Mouse (Mus musculus) hindbrain, embryonic 14.5 days (tissue): ENCODE measurements around the gene Hoxc4. TPM values are rescaled to one million over a fixed set of nuclear protein-coding genes. Genes with fewer than 3 reads are reported as not detected.

Experiments
- ATAC-seq: fragments of 200-750 bp; cut with Nextera tagmentation; 2 replicates; pipeline ENCODE4 v1.8.0; 2017; ENCODE audit warnings: moderate number of reproducible peaks, mild to moderate bottlenecking, moderate TSS enrichment, moderate library complexity; ENCODE audit not compliant: low FRiP score
- DNase-seq: peaks from one replicate; pipeline ENCODE4 v3.0.0-alpha.2; 2015; ENCODE audit warnings: low spot score
- H3K27ac ChIP-seq: fragments of 300-500 bp; sonication (generic); 2 replicates; pipeline ENCODE4 v1.5.1; 2014; ENCODE audit warnings: mild to moderate bottlenecking, moderate library complexity
- H3K27me3 ChIP-seq: fragments of 300-500 bp; sonication (generic); 2 replicates; pipeline ENCODE4 v1.6.1; 2014; ENCODE audit warnings: mild to moderate bottlenecking, low read length, mixed read lengths; ENCODE audit not compliant: control insufficient read depth, insufficient read depth
- H3K36me3 ChIP-seq: fragments of 300-500 bp; sonication (generic); replicated peaks from 2 replicates; pipeline ENCODE4 v1.6.1; 2014; ENCODE audit not compliant: control insufficient read depth, insufficient read depth
- H3K4me1 ChIP-seq: fragments of 300-500 bp; sonication (generic); replicated peaks from 2 replicates; pipeline ENCODE4 v1.6.1; 2014; ENCODE audit warnings: antibody characterized with exemption, low read length, mixed read lengths; ENCODE audit not compliant: control insufficient read depth, insufficient read depth
- H3K4me2 ChIP-seq: fragments of 300-500 bp; sonication (generic); replicated peaks from 2 replicates; pipeline ENCODE4 v1.6.1; 2014; ENCODE audit warnings: mild to moderate bottlenecking, moderate library complexity
- H3K4me3 ChIP-seq: fragments of 300-500 bp; sonication (generic); replicated peaks from 2 replicates; pipeline ENCODE4 v1.5.1; 2014; ENCODE audit warnings: mild to moderate bottlenecking, low read length
- H3K9ac ChIP-seq: fragments of 300-500 bp; sonication (generic); 2 replicates; pipeline ENCODE4 v1.6.1; 2014
- H3K9me3 ChIP-seq: fragments of 300-500 bp; sonication (generic); 2 replicates; pipeline ENCODE4 v1.6.1; 2016; ENCODE audit warnings: low read length; ENCODE audit not compliant: control insufficient read depth
- WGBS: fragments of 180-500 bp; shearing (Covaris S2); extraction: QIAGEN DNeasy Blood & Tissue Kit; methylation state at CpG from one replicate; pipeline ENCODE4 v1.1.7; 2014; 5-methylcytosine and 5-hydroxymethylcytosine counted together
- polyA plus RNA-seq: library from polyadenylated mRNA; unstranded; fragments of >200 nt; fragmentation: Nextera tagmentation; extraction: Ambion mirVana; gene quantifications from 2 replicates; pipeline ENCODE4 v1.2.1, GENCODE M21; 2014

Gene Hoxc4
- polyA plus RNA-seq, 1 experiment from 2014 or later = 90.0 TPM

DNA sequence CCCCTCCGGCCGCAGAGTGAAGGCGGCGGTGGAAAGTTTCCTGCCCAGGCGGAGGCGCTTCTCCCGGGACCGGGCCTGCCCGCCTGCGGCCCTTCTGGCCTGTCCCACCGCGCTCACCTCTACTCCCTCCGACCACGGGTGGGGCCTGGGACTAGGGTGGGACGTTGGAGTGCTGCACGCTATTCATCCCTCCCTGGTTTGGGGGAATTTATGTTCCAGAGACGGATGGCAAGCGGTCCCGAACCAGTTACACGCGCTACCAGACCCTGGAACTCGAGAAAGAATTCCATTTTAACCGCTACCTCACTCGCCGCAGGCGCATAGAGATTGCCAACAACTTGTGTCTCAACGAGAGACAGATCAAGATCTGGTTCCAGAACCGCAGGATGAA is 3.7 kb upstream of the Hoxc4 start:
- Histone ChIP-seq H3K4me1 (0 out of 2 replicates have a peak, but pooled peaks cover 4% of the 10 kb centered on the region), H3K9me3 (no peaks in the 10 kb centered on the region), H3K36me3 (no peaks in the 10 kb centered on the region), H3K4me2 (peak overlapping the region; percentile 52), H3K9ac (peak overlapping the region; percentile 72), H3K4me3 (peak overlapping the region; percentile 37), H3K27me3 (peaks cover 98% of the 10 kb centered on the region), H3K27ac (peak overlapping the region; percentile 91)
- ATAC-seq = no peak
- no peak for DNase-seq
- WGBS = under 1% methylated on average over 28 of the region's 28 CpGs

DNA sequence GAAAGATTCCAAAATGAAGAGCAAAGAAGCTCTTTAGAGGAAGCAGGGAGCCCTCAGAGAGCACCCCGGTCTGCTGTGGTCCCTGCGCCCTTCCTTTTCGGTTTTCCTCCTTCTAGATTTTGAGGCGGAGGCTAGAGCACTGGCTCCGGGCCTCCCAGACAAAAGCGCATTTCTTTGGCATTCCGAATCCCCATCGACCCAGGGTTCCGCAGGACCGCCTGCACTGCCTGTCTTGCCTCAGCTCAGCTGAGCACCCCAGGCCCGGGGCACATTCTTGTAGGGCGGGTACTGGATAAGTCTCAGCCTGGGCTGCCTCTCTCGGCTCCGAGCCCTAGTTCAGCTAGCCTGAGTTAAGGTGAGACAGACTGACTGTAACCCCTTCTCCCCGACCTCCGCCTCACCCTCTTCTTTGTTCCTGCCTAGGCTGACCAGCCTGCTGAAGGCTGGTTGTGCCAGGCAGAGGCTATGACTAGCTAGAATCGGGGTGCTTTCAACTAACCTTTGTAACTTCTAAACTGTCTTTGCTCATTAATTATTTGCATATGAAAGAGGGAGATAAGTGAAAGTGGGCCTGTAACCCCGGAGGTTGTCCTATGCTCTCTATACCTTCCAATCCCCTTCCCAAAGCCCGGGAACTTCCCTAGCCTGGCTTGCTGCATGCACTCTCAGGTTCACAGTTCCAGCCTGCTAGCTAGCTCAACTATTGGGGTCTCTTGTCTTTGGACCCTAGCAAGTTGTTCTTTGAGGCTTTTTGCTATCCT is 3.1 kb upstream of the Hoxc4 start:
- Histone ChIP-seq H3K9me3 (no peaks in the 10 kb centered on the region), H3K36me3 (no peaks in the 10 kb centered on the region), H3K27ac (peak overlapping the region; percentile 91), H3K9ac (peak overlapping the region; percentile 72), H3K4me2 (peak overlapping the region; percentile 52), H3K4me3 (peak overlapping the region; percentile 37), H3K27me3 (peaks cover 98% of the 10 kb centered on the region), H3K4me1 (0 out of 2 replicates have a peak, but pooled peaks cover 4% of the 10 kb centered on the region)
- 2% methylated on average over 19 of the region's 19 CpGs for WGBS
- DNase-seq = no peak
- ATAC-seq = no peak

- H3K4me1 ChIP-seq = no peaks in the 10 kb centered on the region
- H3K4me2 ChIP-seq = peak overlapping the region; percentile 35
- peak; percentile 60; the same call in 1 of the 2 replicates for ATAC-seq
- no peaks in the 10 kb centered on the region for H3K36me3 ChIP-seq
- 2% methylated on average over 8 of the region's 8 CpGs for WGBS
- H3K27me3 ChIP-seq = peaks cover 100% of the 10 kb centered on the region
- DNase-seq = no peak
- H3K27ac ChIP-seq = no peak overlapping the region
- H3K9ac ChIP-seq = no peak overlapping the region
- H3K9me3 ChIP-seq = no peaks in the 10 kb centered on the region
- no peak overlapping the region; the same call in 1 of the 2 replicates for H3K4me3 ChIP-seq
These were observed 2.2 kb downstream of the Hoxc4 start for GRCm38 (mm10) chr15:103020899-103021418.

DNA sequence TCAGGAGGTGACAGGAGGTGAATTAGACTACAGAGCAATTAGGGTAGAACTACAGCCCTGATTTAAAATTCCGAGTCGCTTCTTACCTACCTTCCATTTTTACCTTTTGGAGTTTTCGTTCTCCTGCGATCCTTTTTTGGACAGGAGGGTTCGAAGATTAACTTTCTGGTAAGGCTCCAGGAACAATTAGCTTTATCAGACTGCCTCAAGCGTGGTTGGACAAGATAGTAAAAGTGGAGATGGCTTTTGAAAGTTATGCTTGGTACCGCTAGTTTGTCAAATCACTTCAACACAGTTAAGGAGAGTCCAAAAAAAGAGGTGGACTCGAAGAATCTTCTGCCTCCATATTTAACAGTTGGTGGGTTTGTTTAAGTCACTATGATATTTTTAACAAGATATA is 2.8 kb downstream of the Hoxc4 start:
- Histone ChIP-seq H3K4me2 (peak overlapping the region; percentile 35), H3K36me3 (no peaks in the 10 kb centered on the region), H3K9me3 (no peaks in the 10 kb centered on the region), H3K27me3 (peaks cover 100% of the 10 kb centered on the region), H3K9ac (no peak overlapping the region), H3K27ac (no peak overlapping the region), H3K4me1 (no peaks in the 10 kb centered on the region), H3K4me3 (no peak overlapping the region; the same call in 1 of the 2 replicates)
- ATAC-seq (no peak), DNase-seq (no peak)
- 9% methylated on average over 8 of the region's 8 CpGs for WGBS

DNA sequence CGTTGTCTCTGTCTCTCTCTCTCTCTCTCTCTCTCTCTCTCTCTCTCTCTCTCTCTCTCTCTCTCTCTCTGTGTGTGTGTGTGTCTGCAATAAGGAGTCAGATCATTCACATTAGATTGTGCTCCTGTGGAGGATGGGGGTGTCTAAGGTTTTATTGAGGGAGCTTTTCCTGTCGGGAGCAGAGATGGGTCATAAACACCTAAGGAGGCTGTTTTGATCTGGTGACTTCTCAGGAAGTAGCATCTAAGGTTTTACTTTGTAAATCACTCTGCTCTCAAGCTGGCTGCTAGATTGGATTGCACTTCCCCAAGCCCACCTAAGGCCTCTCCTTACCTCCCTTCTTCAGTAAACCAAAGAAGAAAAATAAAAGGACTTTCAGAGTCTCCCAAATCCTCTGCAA is 5.4 kb downstream of the Hoxc4 start:
- H3K9ac ChIP-seq = no peak overlapping the region
- DNase-seq (no peak), ATAC-seq (no peak)
- H3K9me3 ChIP-seq = no peaks in the 10 kb centered on the region
- H3K27me3 ChIP-seq = peaks cover 98% of the 10 kb centered on the region
- no peak overlapping the region for H3K4me3 ChIP-seq
- peak overlapping the region; percentile 51 for H3K4me2 ChIP-seq
- 1% methylated on average over 2 of the region's 2 CpGs for WGBS
- H3K36me3 ChIP-seq = no peaks in the 10 kb centered on the region
- no peak overlapping the region for H3K27ac ChIP-seq
- H3K4me1 ChIP-seq = no peaks in the 10 kb centered on the region

DNA sequence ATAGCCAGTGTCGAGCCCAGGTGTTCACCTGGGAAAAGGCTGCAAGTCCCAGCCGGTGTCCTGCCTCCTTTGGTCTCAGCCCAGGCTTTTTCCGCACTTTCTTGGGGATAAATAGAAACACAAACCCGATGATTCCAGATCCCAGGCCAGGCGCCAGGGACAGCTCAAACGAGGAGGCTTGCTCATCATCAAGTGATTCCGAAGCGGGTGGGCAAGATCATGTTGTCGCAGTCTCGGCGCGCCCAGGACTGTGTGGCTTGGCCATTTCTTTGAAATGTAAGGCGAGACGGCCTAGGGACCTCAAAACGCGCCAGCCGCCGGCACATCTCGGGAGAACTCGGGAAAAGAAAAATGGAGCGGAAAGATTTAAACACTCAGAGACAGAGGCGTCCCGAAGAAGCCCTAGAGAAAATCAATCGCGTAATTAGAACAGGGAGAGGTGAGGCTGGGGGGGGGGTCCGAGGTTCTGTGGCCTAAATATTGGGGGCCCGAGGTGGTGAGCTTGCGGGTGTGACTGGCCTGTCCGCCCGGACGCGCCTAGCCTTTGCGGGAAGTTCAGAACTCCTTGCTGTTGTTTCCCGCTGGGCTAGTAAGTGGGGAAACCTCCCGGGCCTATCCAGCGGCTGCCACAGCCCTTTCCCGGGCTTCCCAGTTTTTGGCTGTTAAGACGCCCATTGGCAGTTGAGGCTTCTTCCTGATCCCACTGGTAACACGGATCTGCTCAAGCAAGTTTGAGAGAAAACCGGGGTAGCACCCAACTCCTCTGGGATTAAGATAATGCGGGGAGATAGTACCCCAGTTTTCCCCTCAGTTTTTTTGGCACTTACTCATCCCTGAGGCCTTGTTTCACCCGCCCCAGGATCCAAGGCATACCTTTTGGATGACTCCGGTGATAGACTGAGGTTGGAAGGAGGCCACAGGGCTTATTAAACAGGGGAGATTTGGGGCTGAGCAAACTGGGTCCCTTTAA is 8.8 kb downstream of the Hoxc4 start:
- Histone ChIP-seq H3K4me3 (peak overlapping the region; percentile 24), H3K36me3 (no peaks in the 10 kb centered on the region), H3K4me1 (no peaks in the 10 kb centered on the region), H3K9me3 (no peaks in the 10 kb centered on the region), H3K4me2 (peak overlapping the region; percentile 51), H3K27ac (peak overlapping the region; percentile 81), H3K9ac (peak overlapping the region; percentile 59), H3K27me3 (peaks cover 97% of the 10 kb centered on the region)
- DNase-seq = no peak
- ATAC-seq = no peak
- WGBS = 2% methylated on average over 43 of the region's 43 CpGs

- ATAC-seq (no peak), DNase-seq (no peak)
- no peaks in the 10 kb centered on the region for H3K9me3 ChIP-seq
- 0 out of 2 replicates have a peak overlapping the region, but pooled peaks have one; percentile 56 for H3K9ac ChIP-seq
- H3K4me2 ChIP-seq = peak overlapping the region; percentile 51
- H3K27me3 ChIP-seq = peaks cover 94% of the 10 kb centered on the region
- peak overlapping the region; percentile 81 for H3K27ac ChIP-seq
- no peaks in the 10 kb centered on the region; the same call in 1 of the 2 replicates for H3K4me1 ChIP-seq
- no peak overlapping the region for H3K4me3 ChIP-seq
- 14% methylated on average over 9 of the region's 9 CpGs for WGBS
- H3K36me3 ChIP-seq = no peaks in the 10 kb centered on the region
These were observed 10.3 kb downstream of the Hoxc4 start for GRCm38 (mm10) chr15:103028916-103029512.

DNA sequence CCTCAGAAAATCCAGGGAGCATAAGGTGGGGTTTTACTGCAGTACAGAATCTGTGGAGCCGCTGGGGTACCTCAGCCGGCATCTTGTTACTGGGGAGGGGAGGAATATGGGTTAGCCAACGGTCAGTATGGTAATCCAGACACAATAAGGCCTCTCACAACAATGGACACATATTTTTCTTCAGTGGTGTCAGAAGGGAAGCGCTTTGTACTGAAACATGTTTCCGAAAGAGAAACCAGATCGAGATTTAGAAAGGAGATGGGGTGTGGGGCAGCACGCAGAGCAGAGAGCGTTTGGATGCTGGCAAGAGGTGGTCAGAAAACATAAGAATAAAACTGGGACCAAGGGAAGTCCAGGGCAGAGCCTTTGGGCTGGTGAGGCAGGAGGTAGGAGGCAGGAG is 11.4 kb downstream of the Hoxc4 start:
- H3K9ac ChIP-seq = peak overlapping the region; percentile 56

More for the DNA sequence above, 11.4 kb downstream of the Hoxc4 start:
- Histone ChIP-seq H3K27me3 (peaks cover 92% of the 10 kb centered on the region), H3K27ac (peak overlapping the region; percentile 81), H3K4me3 (peak overlapping the region; percentile 11; the same call in 1 of the 2 replicates), H3K36me3 (no peaks in the 10 kb centered on the region), H3K4me1 (no peaks in the 10 kb centered on the region; the same call in 1 of the 2 replicates), H3K9me3 (no peaks in the 10 kb centered on the region), H3K4me2 (peak overlapping the region; percentile 51)
- DNase-seq (no peak), ATAC-seq (no peak)
- 5% methylated on average over 8 of the region's 8 CpGs for WGBS
